Mouse (Mus musculus) left cerebral cortex, postnatal 4 days (tissue): ENCODE results near the gene Nfxl1. TPM values are rescaled to one million over a fixed set of nuclear protein-coding genes. Genes with fewer than 3 reads are reported as not detected.
"Not testable (repeated sequence)": the region's sequence is repeated elsewhere in the genome, so short reads cannot be mapped to it uniquely, and the experiment has no call there.

Source experiments
- DNase-seq: peaks from one replicate; pipeline ENCODE4 v3.0.0-alpha.2; 2022
- intact Hi-C: fragments of 180-260 bp; cut with DNase I; formaldehyde crosslinking; loops from one replicate; pipeline ENCODE4 v1.15.1; 2025
- total RNA-seq, 2 experiments: library from RNA; stranded (reverse); gene quantifications; 2 replicates each; pipeline ENCODE4 v1.2.3; 2021

The Nfxl1 gene
- 10 to 100 TPM; 19.1 to 25.5 TPM for total RNA-seq

- intact Hi-C loops, result loop anchor here (10.0 kb wide), 1 partner anchor 145 kb away; no protein-coding TSS in a partner anchor
- DNase-seq, result peak; percentile 99
Observed at GRCm38 (mm10) chr5:72559544-72560049, at the start of gene Nfxl1. Gene Nfxl1 (minus strand): TSS chr5:72559684.

DNA sequence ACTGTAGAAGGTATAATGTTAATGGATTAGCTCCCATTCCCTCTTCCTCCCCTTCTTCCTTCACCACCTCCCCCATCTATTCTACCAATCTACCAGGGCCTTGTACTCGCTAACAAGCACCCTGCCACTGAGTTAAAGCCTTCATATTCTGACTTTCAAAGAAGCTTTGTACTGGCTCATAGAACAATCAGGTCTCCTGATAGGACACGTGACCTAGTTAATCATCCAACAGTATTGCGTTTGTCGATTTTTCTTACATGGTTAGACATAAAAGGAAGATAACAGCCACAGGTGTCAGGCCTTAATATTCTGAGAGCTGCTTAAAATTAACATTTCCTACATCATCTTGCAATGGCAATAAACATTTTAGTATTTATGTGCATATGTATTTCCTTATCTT lies 43.7 kb upstream of the Nfxl1 start:
- intact Hi-C loops, result no loop called here
- DNase-seq, result no peak

GRCm38 (mm10) chr5:72601006-72601405 lies 41.5 kb upstream of the Nfxl1 start:
- intact Hi-C loops, result no loop called here
- DNase-seq, result peak; percentile 31

DNA sequence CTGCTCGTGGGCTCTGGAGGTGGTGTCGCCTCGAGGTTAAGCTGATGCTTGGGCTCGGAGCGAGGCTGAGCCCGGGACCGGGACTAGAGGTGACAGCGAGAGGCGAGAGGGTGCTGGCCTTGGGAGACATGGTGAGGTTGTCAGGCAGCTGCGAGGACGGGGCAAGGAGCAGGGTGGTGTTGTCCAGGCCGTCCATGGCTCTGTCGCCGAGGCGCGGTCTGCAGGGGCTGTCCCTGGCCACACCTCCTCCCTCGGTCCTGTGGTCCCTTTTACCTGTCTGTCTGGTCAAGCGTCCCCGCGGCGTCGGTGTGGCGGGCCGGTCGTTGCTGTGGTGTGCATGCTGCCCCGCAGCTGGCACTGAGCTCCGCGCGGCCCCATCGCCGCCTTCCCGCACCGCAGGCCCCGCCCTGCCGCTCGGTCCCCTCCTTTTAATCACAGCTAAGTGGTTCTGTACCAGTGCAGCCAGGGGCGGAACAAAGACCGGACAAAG lies 27.8 kb upstream of the Nfxl1 start, which contains the start of gene Gm5868:
TSS of gene Gm5868 (minus strand) at position 360 of the 490 bp plus-strand sequence.
- peak; percentile 5 for DNase-seq
- intact Hi-C loops, result no loop called here

- intact Hi-C loops, DNase-seq: not testable (repeated sequence)
Observed at GRCm38 (mm10) chr5:72586667-72587191, 27.2 kb upstream of the Nfxl1 start.

GRCm38 (mm10) chr5:72586122-72586521 lies 26.6 kb upstream of the Nfxl1 start:
- intact Hi-C loops, DNase-seq: not testable (repeated sequence)

DNA sequence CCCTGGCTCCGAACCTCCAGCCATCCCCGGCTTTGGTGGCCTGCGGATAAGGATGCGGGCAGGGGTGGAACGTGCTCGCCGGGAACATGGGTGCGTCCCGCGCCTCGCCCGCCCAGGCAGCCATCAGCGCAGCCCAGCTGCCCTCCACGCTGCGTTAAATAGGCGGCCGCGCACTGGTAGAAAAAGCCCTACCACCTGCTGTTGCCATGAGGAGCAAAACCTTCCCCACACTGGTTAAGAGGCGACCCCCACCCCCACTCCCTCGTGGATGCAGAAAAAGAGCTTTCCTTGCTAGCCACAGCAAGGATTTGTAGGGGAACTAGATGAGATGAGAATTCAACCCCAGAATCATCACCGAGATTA lies 21.5 kb upstream of the Nfxl1 start, which contains the start of gene Zar1:
TSS of gene Zar1 (minus strand) at position 285 of the 363 bp plus-strand sequence.
- DNase-seq, result peak; percentile 2

GRCm38 (mm10) chr5:72580088-72580969 lies 20.8 kb upstream of the Nfxl1 start:
- DNase-seq, result peak; percentile 6
- intact Hi-C loops, result not testable (repeated sequence)

More for the DNA sequence above, 21.5 kb upstream of the Nfxl1 start, which contains the start of gene Zar1:
- intact Hi-C loops, result not testable (repeated sequence)

DNA sequence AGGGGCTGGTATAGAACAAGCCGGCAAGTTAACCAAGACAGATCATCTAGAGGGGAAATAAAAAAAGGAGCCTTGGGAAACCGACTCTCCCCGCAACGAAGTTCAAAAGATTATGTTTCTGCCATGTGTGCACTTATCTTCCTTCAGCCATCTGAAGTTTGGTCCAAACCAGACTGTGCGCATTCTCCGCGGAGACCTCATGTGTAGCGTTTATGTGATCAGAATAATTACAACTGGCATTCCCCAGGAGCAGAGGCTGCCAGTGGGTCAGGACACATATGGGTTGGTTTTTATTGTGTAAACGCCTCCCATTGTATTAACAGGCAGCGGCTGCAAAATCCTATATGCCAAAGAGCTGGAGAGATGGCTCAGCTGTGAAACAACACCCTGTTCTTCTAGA lies 20.1 kb upstream of the Nfxl1 start:
- DNase-seq, intact Hi-C loops: not testable (repeated sequence)

DNA sequence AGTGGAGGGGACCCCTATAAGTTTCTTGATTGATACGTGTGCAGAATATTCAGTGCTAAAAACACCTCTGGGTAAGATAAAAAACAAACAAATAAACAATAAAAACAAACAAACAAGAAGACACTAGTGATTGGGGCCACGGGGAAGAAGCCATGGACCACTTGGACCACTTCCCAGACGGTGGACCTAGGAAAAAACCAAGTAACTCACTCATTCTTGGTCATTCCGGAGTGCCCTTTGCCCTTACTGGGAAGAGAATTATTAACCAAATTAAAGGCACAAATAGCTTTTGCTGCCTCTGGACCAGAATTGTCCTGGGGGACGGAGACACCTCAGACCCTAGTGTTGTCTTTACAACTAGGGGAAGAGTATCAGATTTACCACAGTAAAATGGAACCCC lies 6.1 kb upstream of the Nfxl1 start:
- DNase-seq, result no peak
- intact Hi-C loops, result no loop called here

DNA sequence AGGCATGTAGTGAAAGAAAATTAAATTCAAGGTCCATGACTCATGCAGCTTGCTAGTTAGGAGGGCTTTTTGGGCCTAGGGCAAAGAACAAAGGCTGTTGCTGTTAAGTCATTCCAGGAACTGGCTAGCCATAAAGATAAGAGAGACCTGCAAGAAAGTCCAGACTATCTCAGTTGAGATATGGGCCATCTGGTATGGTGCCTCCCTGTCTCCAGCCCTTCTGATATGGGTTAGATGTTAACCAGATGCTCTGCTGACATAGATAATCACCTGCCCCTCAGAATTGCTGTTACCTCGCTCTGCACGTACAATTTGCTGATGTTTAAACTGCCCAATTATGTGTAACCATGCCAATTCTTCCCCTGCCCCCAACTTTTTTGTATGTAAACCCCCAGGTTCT lies 3.7 kb upstream of the Nfxl1 start:
- intact Hi-C loops, DNase-seq: not testable (repeated sequence)

GRCm38 (mm10) chr5:72560976-72561628 lies 1.6 kb upstream of the Nfxl1 start:
- DNase-seq, result no peak
- intact Hi-C loops, result no loop called here

- DNase-seq, result no peak
- intact Hi-C loops, result loop anchor here (10.0 kb wide), 1 partner anchor 146 kb away; no protein-coding TSS in a partner anchor
Observed at GRCm38 (mm10) chr5:72558716-72559526, 563 bp downstream of the Nfxl1 start.

DNA sequence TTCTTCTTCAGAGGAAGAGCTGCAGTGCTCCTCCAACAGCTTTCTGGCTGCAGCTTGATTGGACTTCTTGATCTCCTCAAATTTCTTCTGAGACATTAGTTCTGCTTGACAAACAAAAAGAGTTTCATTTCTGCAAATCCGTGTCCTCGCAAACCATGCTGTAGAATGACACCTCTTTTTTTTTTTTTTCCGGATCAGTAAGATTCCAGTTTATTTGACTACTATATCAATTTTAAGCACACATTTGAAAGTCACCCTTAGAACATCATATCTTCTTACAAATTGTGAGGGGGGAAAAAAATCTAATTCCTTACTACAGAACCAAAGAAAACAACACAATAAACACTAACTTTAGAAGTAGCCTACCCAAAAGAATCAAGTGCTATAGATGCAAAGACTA lies 3.2 kb downstream of the Nfxl1 start:
- DNase-seq, result no peak
- intact Hi-C loops, result loop anchor here (10.0 kb wide), 1 partner anchor 149 kb away; no protein-coding TSS in a partner anchor

- intact Hi-C loops, result loop anchor here (10.0 kb wide), 1 partner anchor 154 kb away; no protein-coding TSS in a partner anchor
- DNase-seq, result no peak
Observed at GRCm38 (mm10) chr5:72551209-72551608, 8.3 kb downstream of the Nfxl1 start.

DNA sequence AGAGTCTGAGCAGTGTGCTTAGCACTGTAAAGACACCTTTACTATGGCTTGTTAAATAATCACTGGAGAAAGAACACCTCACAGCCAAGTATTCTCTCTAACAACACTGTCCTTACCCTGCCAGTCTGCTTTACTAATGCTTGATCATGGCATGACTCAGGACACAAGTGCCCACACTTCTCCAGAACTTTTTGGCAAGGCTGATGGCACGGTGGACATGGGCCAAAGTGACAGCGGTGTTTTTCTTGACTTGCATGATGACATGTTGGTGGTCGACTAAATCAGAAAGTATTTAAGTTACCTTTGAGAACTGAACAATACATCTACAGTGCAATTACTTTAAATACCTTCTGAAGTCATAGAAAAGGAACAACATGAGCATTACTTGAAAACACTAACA lies 30.6 kb downstream of the Nfxl1 start:
- intact Hi-C loops, result no loop called here

GRCm38 (mm10) chr5:72513808-72514207 lies 45.7 kb downstream of the Nfxl1 start:
- DNase-seq, result no peak
- intact Hi-C loops, result no loop called here

More for the DNA sequence above, 30.6 kb downstream of the Nfxl1 start:
- DNase-seq, result peak; percentile 21

DNA sequence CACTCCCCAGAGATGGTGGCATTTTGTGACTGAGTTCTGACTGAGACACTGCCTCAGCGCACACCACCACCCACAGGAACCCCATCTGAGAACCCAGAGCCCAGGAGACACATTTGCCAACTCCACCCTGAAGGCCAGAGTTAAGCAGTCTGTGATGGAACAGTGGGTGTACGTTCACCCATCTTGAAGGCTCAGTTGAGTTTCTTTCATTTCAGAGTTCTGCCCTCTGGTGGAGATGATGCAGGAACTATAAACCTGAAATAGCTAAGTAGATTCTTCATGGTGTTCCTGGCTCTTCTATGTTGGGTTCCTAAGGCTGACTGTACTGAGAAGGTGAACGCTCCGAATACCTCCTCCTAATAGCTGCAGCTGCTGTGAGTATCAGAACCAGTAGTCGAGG lies 53.7 kb downstream of the Nfxl1 start:
- no peak for DNase-seq
- intact Hi-C loops, result loop anchor here (2.0 kb wide), 1 partner anchor 155 kb away; no protein-coding TSS in a partner anchor
